Mouse (Mus musculus) bone marrow macrophage, adult 2 months (primary cell): Measurements from ENCODE around the gene Fnip2.

Experiments used
- CTCF ChIP-seq: IDR thresholded peaks from 2 replicates; pipeline ENCODE4 v1.5.1; 2012; ENCODE audit warnings: low read depth, mild to moderate bottlenecking, low read length, moderate library complexity
- POLR2A ChIP-seq: IDR thresholded peaks from 2 replicates; pipeline ENCODE4 v1.6.1; 2012; ENCODE audit warnings: mild to moderate bottlenecking, low read depth, low read length, borderline replicate concordance

GRCm38 (mm10) chr3:79527521-79527920 is 40.1 kb downstream of the Fnip2 start:
- TF ChIP-seq CTCF (no peak), POLR2A (no peak)
